Mouse (Mus musculus) hindbrain, embryonic 16.5 days (tissue): ENCODE data around the gene Wdr41. TPM values are rescaled to one million over a fixed set of nuclear protein-coding genes. Genes with fewer than 3 reads are reported as not detected.

Experiments used
- ATAC-seq: fragments of 200-750 bp; cut with Nextera tagmentation; 2 replicates; pipeline ENCODE4 v1.8.0; 2017; ENCODE audit warnings: moderate TSS enrichment, moderate library complexity
- H3K27ac ChIP-seq: fragments of 300-500 bp; sonication (generic); 2 replicates; pipeline ENCODE4 v1.5.1; 2014; ENCODE audit warnings: low read depth, mild to moderate bottlenecking, control low read depth, low read length, moderate library complexity
- H3K27me3 ChIP-seq: fragments of 300-500 bp; sonication (generic); replicated peaks from 2 replicates; pipeline ENCODE4 v1.6.1; 2014; ENCODE audit warnings: low read length; ENCODE audit not compliant: control insufficient read depth, insufficient read depth
- H3K36me3 ChIP-seq: fragments of 300-500 bp; sonication (generic); 2 replicates; pipeline ENCODE4 v1.6.1; 2014; ENCODE audit warnings: mild to moderate bottlenecking, low read length, moderate library complexity, mixed read lengths; ENCODE audit not compliant: control insufficient read depth, insufficient read depth
- H3K4me1 ChIP-seq: fragments of 300-500 bp; sonication (generic); 2 replicates; pipeline ENCODE4 v1.6.1; 2014; ENCODE audit warnings: low read depth, low read length; ENCODE audit not compliant: control insufficient read depth, insufficient read depth
- H3K4me2 ChIP-seq: fragments of 300-500 bp; sonication (generic); 2 replicates; pipeline ENCODE4 v1.6.1; 2014; ENCODE audit warnings: mild to moderate bottlenecking, low read length, control low read depth, moderate library complexity
- H3K4me3 ChIP-seq: fragments of 300-500 bp; sonication (generic); 2 replicates; pipeline ENCODE4 v1.5.1; 2014; ENCODE audit warnings: mild to moderate bottlenecking, low read length, control low read depth, moderate library complexity
- H3K9ac ChIP-seq: fragments of 300-500 bp; sonication (generic); 2 replicates; pipeline ENCODE4 v1.6.1; 2014; ENCODE audit warnings: low read depth, mild to moderate bottlenecking, control low read depth, low read length, moderate library complexity
- H3K9me3 ChIP-seq: fragments of 300-500 bp; sonication (generic); 2 replicates; pipeline ENCODE4 v1.6.1; 2014; ENCODE audit warnings: mild to moderate bottlenecking, low read length, moderate library complexity; ENCODE audit not compliant: control insufficient read depth
- WGBS: fragments of 180-500 bp; shearing (Covaris S2); extraction: QIAGEN DNeasy Blood & Tissue Kit; methylation state at CpG from one replicate; pipeline ENCODE4 v1.1.7; 2014; 5-methylcytosine and 5-hydroxymethylcytosine counted together
- polyA plus RNA-seq: library from polyadenylated mRNA; unstranded; fragments of >200 nt; fragmentation: Nextera tagmentation; extraction: Ambion mirVana; gene quantifications from 2 replicates; pipeline ENCODE4 v1.2.1, GENCODE M21; 2015

Wdr41 gene
- polyA plus RNA-seq, 1 experiment from 2014 or later = 28.0 TPM

GRCm38 (mm10) chr13:94979081-94979480, 2.9 kb downstream of the Wdr41 start:
- WGBS = 55% methylated on average over 7 of the region's 7 CpGs
- ATAC-seq = no peak
- no peak overlapping the region for H3K4me2 ChIP-seq

GRCm38 (mm10) chr13:94990516-94990915, 14.4 kb downstream of the Wdr41 start:
- no peak overlapping the region for H3K4me2 ChIP-seq
- H3K4me3 ChIP-seq = no peak overlapping the region
- no peaks in the 10 kb centered on the region for H3K27me3 ChIP-seq
- no peak overlapping the region for H3K9ac ChIP-seq
- WGBS = 78% methylated on average over 5 of the region's 5 CpGs
- H3K27ac ChIP-seq = no peak overlapping the region
- ATAC-seq = no peak
- H3K36me3 ChIP-seq = 0 out of 2 replicates have a peak, but pooled peaks cover 2% of the 10 kb centered on the region
- no peaks in the 10 kb centered on the region for H3K9me3 ChIP-seq
- H3K4me1 ChIP-seq = no peaks in the 10 kb centered on the region

More at GRCm38 (mm10) chr13:94979081-94979480, 2.9 kb downstream of the Wdr41 start:
- Histone ChIP-seq H3K9me3 (no peaks in the 10 kb centered on the region), H3K9ac (no peak overlapping the region), H3K4me3 (no peak overlapping the region), H3K36me3 (0 out of 2 replicates have a peak, but pooled peaks cover 3% of the 10 kb centered on the region), H3K27me3 (no peaks in the 10 kb centered on the region), H3K4me1 (peaks cover 14% of the 10 kb centered on the region), H3K27ac (no peak overlapping the region)

GRCm38 (mm10) chr13:95007281-95007680, 31.1 kb downstream of the Wdr41 start:
- Histone ChIP-seq H3K27me3 (no peaks in the 10 kb centered on the region), H3K27ac (no peak overlapping the region), H3K36me3 (peaks cover 7% of the 10 kb centered on the region; the same call in 1 of the 2 replicates), H3K4me1 (no peaks in the 10 kb centered on the region), H3K9ac (no peak overlapping the region), H3K9me3 (no peaks in the 10 kb centered on the region), H3K4me3 (no peak overlapping the region), H3K4me2 (no peak overlapping the region)
- ATAC-seq = no peak
- WGBS = 79% methylated on average over 8 of the region's 8 CpGs

GRCm38 (mm10) chr13:95009261-95009660, 33.1 kb downstream of the Wdr41 start:
- no peak for ATAC-seq

GRCm38 (mm10) chr13:95011546-95012257, 35.6 kb downstream of the Wdr41 start:
- Histone ChIP-seq H3K9me3 (no peaks in the 10 kb centered on the region), H3K4me2 (no peak overlapping the region), H3K36me3 (peaks cover 7% of the 10 kb centered on the region; the same call in 1 of the 2 replicates), H3K27me3 (no peaks in the 10 kb centered on the region), H3K4me3 (no peak overlapping the region), H3K27ac (no peak overlapping the region), H3K4me1 (no peaks in the 10 kb centered on the region), H3K9ac (no peak overlapping the region)
- ATAC-seq = no peak
- 90% methylated on average over 7 of the region's 7 CpGs for WGBS

More at GRCm38 (mm10) chr13:95009261-95009660, 33.1 kb downstream of the Wdr41 start:
- H3K27me3 ChIP-seq = no peaks in the 10 kb centered on the region
- H3K4me3 ChIP-seq = no peak overlapping the region
- no peak overlapping the region for H3K27ac ChIP-seq
- H3K4me2 ChIP-seq = no peak overlapping the region
- H3K4me1 ChIP-seq = no peaks in the 10 kb centered on the region
- peaks cover 7% of the 10 kb centered on the region; the same call in 1 of the 2 replicates for H3K36me3 ChIP-seq
- H3K9ac ChIP-seq = no peak overlapping the region
- no peaks in the 10 kb centered on the region for H3K9me3 ChIP-seq
- 86% methylated on average over 7 of the region's 7 CpGs for WGBS

GRCm38 (mm10) chr13:95017278-95017677, 41.1 kb downstream of the Wdr41 start:
- Histone ChIP-seq H3K4me3 (no peak overlapping the region), H3K27me3 (no peaks in the 10 kb centered on the region), H3K36me3 (peaks cover 7% of the 10 kb centered on the region; the same call in 1 of the 2 replicates), H3K9me3 (no peaks in the 10 kb centered on the region), H3K9ac (no peak overlapping the region), H3K4me1 (peaks cover 4% of the 10 kb centered on the region), H3K27ac (no peak overlapping the region), H3K4me2 (no peak overlapping the region)
- no peak for ATAC-seq
- WGBS = 84% methylated on average over 6 of the region's 6 CpGs

GRCm38 (mm10) chr13:95017916-95018315, 41.8 kb downstream of the Wdr41 start:
- peaks cover 8% of the 10 kb centered on the region; the same call in 1 of the 2 replicates for H3K36me3 ChIP-seq
- peak; percentile 81 for ATAC-seq
- peaks cover 4% of the 10 kb centered on the region for H3K4me1 ChIP-seq
- no peak overlapping the region for H3K4me3 ChIP-seq
- WGBS = 5% methylated on average over 9 of the region's 9 CpGs
- peak overlapping the region; percentile 27 for H3K4me2 ChIP-seq
- 0 out of 2 replicates have a peak overlapping the region, but pooled peaks have one; percentile 17 for H3K27ac ChIP-seq
- H3K27me3 ChIP-seq = no peaks in the 10 kb centered on the region
- H3K9ac ChIP-seq = peak overlapping the region; percentile 33; the same call in 1 of the 2 replicates
- no peaks in the 10 kb centered on the region for H3K9me3 ChIP-seq

- WGBS = 74% methylated on average over 6 of the region's 6 CpGs
- Histone ChIP-seq H3K4me2 (no peak overlapping the region), H3K27me3 (no peaks in the 10 kb centered on the region), H3K9ac (no peak overlapping the region), H3K27ac (no peak overlapping the region), H3K9me3 (no peaks in the 10 kb centered on the region), H3K4me1 (peaks cover 4% of the 10 kb centered on the region), H3K36me3 (0 out of 2 replicates have a peak, but pooled peaks cover 8% of the 10 kb centered on the region), H3K4me3 (no peak overlapping the region)
- ATAC-seq = no peak
These were observed 43.2 kb downstream of the Wdr41 start for GRCm38 (mm10) chr13:95019345-95019744.

- Histone ChIP-seq H3K9me3 (no peaks in the 10 kb centered on the region), H3K36me3 (0 out of 2 replicates have a peak, but pooled peaks cover 8% of the 10 kb centered on the region), H3K9ac (no peak overlapping the region), H3K4me3 (no peak overlapping the region), H3K27me3 (no peaks in the 10 kb centered on the region), H3K27ac (no peak overlapping the region), H3K4me1 (peaks cover 4% of the 10 kb centered on the region), H3K4me2 (no peak overlapping the region)
- 86% methylated on average over 6 of the region's 6 CpGs for WGBS
- ATAC-seq = no peak
These were observed 44.1 kb downstream of the Wdr41 start for GRCm38 (mm10) chr13:95020216-95020615.
